Mouse (Mus musculus) hindlimb bud, embryonic 11.5 days (tissue): ENCODE results near the gene Spock1.
A peak's percentile ranks its signal among the peaks of the same experiment; 100 is the strongest.
"Not testable (repeated sequence)": the region's sequence is repeated elsewhere in the genome, so short reads cannot be mapped to it uniquely, and the experiment has no call there.

Source experiments
- DNase-seq: peaks from one replicate; pipeline ENCODE4 v3.0.0-alpha.2; 2012; ENCODE audit warnings: low read depth, low spot score; ENCODE audit errors: extremely low spot score

Gene Spock1

GRCm38 (mm10) chr13:57523366-57523765 is 384.8 kb downstream of the Spock1 start:
- no peak for DNase-seq

GRCm38 (mm10) chr13:57522319-57522718 is 385.8 kb downstream of the Spock1 start:
- no peak for DNase-seq

DNA sequence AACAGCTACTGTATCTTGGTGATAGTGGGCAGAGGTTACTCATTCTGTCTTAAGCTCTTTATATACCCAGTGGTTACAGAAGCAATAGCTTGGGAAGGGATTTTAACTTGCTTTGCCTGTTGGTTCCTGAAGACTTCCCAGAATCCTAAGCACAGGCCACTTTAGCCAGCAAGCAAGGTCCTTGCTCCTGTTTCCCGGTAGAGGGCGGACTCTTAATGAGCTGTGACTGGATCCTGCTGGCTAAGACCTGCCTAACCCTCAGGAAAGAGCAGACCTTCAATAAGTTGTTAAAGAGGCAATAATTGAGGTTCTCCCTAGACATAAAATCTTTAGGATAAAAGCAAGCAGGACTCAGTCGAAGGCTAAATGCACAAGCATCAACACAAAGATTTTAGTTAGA is 387.0 kb downstream of the Spock1 start:
- DNase-seq, result peak; percentile 28

- DNase-seq, result no peak
Measured at GRCm38 (mm10) chr13:57519790-57520189, 388.3 kb downstream of the Spock1 start.

GRCm38 (mm10) chr13:57515737-57516136 is 392.4 kb downstream of the Spock1 start:
- DNase-seq, result no peak

DNA sequence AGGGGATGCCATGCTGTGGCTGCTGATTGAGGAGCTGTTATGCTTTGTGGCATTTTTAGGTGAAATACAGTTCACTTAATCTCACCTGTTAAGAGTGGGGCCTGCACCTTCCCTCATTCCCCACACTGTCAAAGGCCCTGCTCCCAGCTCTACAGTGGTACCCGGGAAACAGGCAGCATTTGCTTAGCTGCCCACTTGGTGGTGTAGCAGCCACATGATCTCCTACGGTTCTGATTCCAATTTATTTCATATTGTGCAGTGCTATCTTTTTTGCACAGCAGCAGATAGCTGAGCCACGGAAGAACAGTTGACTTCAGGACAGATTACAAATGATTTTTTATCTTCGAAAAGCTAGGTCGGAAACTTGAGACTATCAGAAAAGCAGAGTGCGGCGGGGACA is 406.6 kb downstream of the Spock1 start:
- DNase-seq, result no peak

- no peak for DNase-seq
Measured at GRCm38 (mm10) chr13:57496778-57497177, 411.4 kb downstream of the Spock1 start.

DNA sequence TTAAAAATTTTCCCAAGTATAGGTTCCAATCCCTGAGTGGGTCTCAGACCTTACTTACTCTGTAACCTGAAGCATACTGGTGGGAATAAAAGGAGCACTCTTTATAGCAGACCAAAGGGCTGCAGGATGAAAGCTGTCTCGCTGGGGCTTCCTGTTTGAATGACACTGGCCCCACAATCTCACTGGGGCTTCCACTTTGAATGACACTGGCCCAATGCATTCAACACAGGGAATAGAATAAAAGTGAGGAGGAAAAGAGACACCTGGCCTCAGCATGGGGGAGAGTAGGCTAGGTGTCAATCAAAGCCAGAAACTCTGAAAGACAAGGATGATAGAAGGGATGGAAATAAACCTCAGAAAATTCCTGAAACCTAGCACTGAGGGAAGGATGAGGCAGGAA is 413.3 kb downstream of the Spock1 start:
- DNase-seq, result no peak

DNA sequence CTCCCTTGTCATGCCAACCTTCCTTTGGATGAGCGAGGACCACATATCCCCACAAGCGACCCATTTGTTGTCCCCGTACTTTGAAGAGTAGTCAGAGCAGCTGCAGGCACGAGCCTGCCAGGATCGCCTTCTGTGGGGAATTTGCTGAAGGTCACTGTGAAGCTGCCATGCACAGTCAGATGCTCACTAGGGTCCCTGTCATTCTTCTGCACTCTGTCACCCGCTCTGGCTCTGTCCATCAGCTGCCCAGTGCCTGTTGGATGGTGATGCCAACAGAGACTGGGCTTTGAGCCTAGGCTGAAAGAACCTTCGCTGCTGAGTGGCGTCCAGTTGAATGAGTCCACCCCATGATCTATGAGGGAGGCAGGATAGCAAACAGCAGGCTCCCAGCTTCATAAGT is 419.2 kb downstream of the Spock1 start:
- DNase-seq, result no peak

DNA sequence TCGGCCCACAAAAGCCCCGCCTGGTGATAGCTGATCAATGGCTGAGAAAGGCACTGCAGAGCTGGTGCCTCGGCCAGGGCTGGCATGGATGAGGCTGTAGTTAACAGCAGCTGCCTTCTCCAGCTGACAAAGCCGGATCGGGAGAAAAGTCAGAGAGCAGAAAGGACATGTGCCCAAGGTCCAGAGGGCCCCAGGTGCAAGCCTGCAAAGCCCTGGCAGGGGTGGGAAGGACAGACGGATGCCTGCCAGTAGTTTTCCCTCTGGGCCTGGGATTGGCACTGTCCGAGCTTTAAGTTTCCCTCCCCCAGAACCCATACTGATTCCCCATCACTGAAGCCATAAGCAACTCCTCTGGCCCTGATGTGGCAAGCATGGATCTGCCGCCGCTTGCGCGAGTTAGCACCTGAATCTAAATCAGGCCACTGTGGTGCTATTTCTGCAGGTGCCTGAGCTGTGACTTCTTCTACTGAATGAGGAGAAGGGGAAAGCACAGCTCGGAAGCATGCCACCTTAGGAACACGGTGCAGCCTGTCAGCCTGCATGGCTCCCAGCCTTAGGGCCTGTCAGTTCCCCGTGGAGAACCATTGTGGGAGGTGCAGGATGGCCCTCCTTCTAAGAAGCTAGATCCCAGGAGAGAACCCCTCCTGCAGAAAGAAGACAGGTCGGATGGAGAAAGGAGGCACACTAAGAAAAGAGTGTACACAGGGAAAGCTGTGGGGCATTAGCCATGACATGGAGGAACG is 423.5 kb downstream of the Spock1 start:
- no peak for DNase-seq

DNA sequence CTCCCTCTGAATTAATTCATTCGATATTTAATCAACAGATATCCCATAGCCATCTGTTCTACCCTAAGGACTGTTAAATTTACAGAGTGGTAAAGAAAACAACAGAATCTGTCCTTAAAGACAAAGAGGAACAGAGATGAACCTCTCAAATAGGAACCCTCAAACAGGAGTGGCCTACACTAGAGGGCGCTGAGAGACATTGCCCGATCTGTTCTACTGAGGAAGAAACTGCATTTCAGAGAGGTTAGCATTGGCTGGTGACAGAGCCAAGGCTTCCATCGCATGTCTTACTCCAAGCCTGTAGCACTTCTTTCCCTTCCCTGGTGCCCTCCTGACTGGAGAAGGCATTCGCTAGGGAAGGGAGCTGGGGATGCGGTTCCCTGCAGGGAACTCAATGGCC is 431.4 kb downstream of the Spock1 start:
- no peak for DNase-seq

DNA sequence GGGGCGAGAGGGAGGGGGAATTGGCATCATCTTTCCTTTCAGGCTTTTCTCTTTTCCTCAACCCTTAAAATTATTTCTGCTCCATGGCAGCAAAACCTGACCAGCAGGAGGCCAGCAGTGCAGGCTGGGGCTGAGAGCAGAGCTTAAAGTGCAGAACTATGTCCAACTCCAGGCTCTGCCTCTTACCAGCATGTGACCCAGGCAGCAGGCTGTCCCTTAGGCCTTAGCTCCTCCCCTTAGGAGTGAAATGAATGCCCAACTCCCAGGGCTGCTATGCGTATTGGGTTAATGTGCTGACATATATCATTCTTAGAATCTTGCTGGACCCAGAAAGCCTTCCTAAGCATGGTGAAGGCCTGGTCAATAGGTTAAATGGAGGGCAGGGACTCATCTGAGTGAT is 434.1 kb downstream of the Spock1 start:
- no peak for DNase-seq

- not testable (repeated sequence) for DNase-seq
Measured at GRCm38 (mm10) chr13:57470922-57471321, 437.2 kb downstream of the Spock1 start.

GRCm38 (mm10) chr13:57459978-57460377 is 448.2 kb downstream of the Spock1 start:
- DNase-seq, result no peak

GRCm38 (mm10) chr13:57450189-57450821 is 457.8 kb downstream of the Spock1 start:
- peak; percentile 64 for DNase-seq

DNA sequence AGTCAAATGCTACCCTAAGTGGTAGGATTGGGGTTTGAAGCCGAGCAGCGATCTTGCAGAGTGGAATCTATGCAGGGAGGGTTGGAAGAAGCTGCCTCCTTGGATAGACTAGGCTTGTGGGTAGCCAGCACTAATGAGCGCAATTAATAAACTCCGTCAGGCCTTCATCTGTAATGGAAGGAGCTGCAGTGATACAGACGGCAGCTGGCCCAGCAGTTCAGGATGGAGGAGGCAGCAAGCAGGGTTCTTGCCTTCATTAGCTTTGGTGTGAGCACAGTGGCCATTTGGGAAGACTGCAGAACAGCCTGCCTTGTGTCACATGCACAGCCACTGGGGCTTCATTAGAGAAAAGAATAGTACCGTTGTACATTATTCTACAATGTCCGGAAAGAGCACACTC is 459.2 kb downstream of the Spock1 start:
- no peak for DNase-seq

GRCm38 (mm10) chr13:57444977-57445376 is 463.2 kb downstream of the Spock1 start:
- no peak for DNase-seq

- no peak for DNase-seq
Measured at GRCm38 (mm10) chr13:57440111-57440510, 468.0 kb downstream of the Spock1 start.

DNA sequence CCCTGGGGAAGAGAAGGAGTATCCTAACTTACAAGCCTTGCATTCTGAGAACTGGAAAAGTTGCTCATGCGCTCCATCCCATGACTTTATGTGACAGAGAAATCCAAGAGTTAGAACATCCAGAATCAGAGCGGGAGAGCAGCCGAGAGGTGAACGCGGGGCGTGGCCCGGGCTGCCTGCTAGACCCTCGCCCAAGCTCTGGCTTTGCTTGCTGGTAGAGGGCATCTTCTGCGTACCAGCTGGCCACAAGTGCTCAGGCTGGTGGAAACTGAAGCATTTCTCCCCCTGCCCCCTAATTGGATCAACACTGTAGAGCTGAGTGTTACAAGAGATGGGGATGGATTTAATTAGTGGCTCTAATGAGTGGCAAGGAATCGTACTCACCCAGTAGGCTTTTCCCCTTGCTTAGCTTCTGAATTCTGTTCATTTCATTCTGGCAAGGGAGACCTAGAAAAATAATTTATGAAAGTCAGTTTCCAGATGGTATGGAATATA is 472.4 kb downstream of the Spock1 start:
- no peak for DNase-seq

- no peak for DNase-seq
Measured at GRCm38 (mm10) chr13:57433848-57434247, 474.3 kb downstream of the Spock1 start.

DNA sequence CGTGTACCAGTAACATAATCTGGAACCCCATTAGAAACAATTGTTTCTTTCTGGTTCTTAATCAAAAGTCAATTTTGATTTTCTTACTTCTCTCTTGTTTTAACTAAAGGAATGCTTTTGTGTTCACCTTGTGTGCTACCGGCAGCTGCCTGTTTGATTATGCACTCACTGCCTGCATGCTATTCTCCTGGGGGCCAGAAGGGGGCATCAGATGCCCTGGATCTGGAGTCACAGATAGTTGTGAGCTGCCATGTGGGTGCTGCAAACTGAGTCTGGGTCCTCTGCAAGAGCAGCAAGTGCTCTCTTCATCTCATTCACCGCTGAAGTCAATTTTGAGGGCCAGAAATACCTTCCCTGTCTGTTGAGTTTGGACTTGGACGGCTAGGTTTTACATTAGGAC is 476.3 kb downstream of the Spock1 start:
- no peak for DNase-seq

- no peak for DNase-seq
Measured at GRCm38 (mm10) chr13:57428840-57429239, 479.3 kb downstream of the Spock1 start.

DNA sequence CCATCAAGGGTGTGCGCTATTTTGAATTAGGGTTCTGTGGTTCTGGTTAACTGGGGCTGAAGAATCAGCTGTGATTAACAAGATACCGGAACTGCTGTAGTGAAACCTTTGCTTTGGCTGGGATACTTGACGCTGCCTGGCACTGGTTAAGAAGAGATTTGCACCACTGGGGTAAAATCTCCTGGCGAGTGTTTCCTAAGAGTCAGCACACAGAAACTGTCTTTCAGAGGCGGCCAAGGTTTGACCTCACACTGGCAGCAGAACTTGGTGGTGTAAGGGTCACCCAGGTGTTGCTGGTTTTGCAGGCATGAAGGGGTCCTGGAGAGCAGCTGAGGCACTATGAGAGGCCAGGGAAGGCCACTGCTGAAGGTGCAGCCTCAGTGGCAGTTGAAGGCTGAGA is 489.4 kb downstream of the Spock1 start:
- no peak for DNase-seq
